Mouse (Mus musculus): ENCODE results near the gene Atg5.

DNA sequence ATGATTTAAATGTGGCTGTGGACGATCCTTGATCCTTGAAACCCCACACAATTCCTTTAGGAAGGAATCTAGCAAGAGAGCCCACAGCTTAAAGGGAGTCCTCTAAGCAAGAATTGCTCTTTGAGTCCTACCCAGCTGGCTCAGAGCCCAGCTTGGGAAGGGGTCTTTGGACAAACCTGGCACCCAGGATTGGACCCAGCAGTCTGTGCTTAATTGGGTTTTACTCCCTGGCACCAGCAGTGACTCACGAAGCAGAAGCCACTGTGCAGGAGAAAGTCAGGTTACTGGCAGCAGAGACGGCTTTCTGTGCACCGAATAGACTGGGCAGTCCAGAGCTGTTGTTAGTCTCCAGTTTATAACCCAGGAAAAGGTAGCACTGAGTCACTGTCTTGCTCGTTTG, 117.1 kb downstream of the Atg5 start:
- TF ChIP-seq CTCF (IDR thresholded peaks at IDR 0.05; ENCODE audit: low read depth) (no peak), EP300 (optimal IDR thresholded peaks at IDR 0.05) (no peak)
